Mouse (Mus musculus) neural tube, embryonic 11.5 days (tissue): ENCODE data around the gene Zrsr2. TPM values are rescaled to one million over a fixed set of nuclear protein-coding genes. Genes with fewer than 3 reads are reported as not detected.

ENCODE experiments used
- ATAC-seq: fragments of 200-750 bp; cut with Nextera tagmentation; 2 replicates; pipeline ENCODE4 v1.8.0; 2017; ENCODE audit warnings: moderate number of reproducible peaks, mild to moderate bottlenecking, moderate TSS enrichment, moderate library complexity; ENCODE audit not compliant: insufficient read depth, low FRiP score, low TSS enrichment
- DNase-seq: peaks from one replicate; pipeline ENCODE4 v3.0.0-alpha.2; 2015; ENCODE audit warnings: low spot score
- H3K27ac ChIP-seq: fragments of 300-500 bp; sonication (generic); 2 replicates; pipeline ENCODE4 v1.5.1; 2014; ENCODE audit warnings: low read depth, mild to moderate bottlenecking, low read length
- H3K27me3 ChIP-seq: fragments of 300-500 bp; sonication (generic); 2 replicates; pipeline ENCODE4 v1.6.1; 2014; ENCODE audit warnings: mild to moderate bottlenecking, low read length, mixed read lengths; ENCODE audit not compliant: control insufficient read depth, insufficient read depth
- H3K36me3 ChIP-seq: fragments of 300-500 bp; sonication (generic); 2 replicates; pipeline ENCODE4 v1.6.1; 2014; ENCODE audit warnings: mild to moderate bottlenecking, low read length, moderate library complexity, mixed read lengths; ENCODE audit not compliant: control insufficient read depth, insufficient read depth
- H3K4me1 ChIP-seq: fragments of 300-500 bp; sonication (generic); 2 replicates; pipeline ENCODE4 v1.6.1; 2014; ENCODE audit warnings: low read length, mixed read lengths; ENCODE audit not compliant: control insufficient read depth, insufficient read depth
- H3K4me2 ChIP-seq: fragments of 300-500 bp; sonication (generic); 2 replicates; pipeline ENCODE4 v1.6.1; 2014; ENCODE audit warnings: low read depth, mild to moderate bottlenecking, moderate library complexity
- H3K4me3 ChIP-seq: fragments of 300-500 bp; sonication (generic); 2 replicates; pipeline ENCODE4 v1.5.1; 2014; ENCODE audit warnings: low read depth, low read length
- H3K9ac ChIP-seq: fragments of 300-500 bp; sonication (generic); 2 replicates; pipeline ENCODE4 v1.6.1; 2014; ENCODE audit warnings: mild to moderate bottlenecking, low read length
- H3K9me3 ChIP-seq: fragments of 300-500 bp; sonication (generic); 2 replicates; pipeline ENCODE4 v1.6.1; 2016; ENCODE audit warnings: low read length; ENCODE audit not compliant: control insufficient read depth
- WGBS: fragments of 180-500 bp; shearing (Covaris S2); extraction: QIAGEN DNeasy Blood & Tissue Kit; methylation state at CpG from one replicate; pipeline ENCODE4 v1.1.7; 2014; 5-methylcytosine and 5-hydroxymethylcytosine counted together
- polyA plus RNA-seq: library from polyadenylated mRNA; unstranded; fragments of >200 nt; fragmentation: Nextera tagmentation; extraction: Ambion mirVana; gene quantifications from 2 replicates; pipeline ENCODE4 v1.2.1, GENCODE M21; 2014

Zrsr2 gene
- 45.6 and 49.2 TPM in 2 replicates for polyA plus RNA-seq

DNA sequence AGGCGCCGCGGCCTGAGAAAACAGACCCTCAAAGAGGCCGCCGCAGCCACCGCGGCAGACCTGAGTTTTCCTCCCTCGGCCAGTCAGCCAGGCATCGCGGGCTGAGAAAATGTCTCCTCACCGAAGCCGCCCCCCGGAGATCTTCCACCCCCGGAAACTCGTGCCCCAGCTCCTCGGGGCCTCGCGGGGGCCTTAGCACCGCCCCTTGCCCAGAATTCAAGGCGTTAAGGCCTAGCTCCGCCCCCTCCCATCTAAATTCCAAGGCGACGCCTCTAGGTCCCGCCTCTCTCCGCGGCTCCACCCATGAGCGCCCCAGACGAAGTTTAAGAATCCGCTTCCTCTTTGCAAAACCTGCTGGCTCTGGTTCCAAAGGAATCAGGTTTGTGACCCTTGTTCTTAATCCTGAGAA, at the start of gene Zrsr2:
Zrsr2 (minus strand) TSS at position 195 of the 409 bp plus-strand sequence.
- DNase-seq = peak; percentile 91
- Histone ChIP-seq H3K27me3 (no peaks in the 10 kb centered on the region), H3K4me1 (no peaks in the 10 kb centered on the region), H3K36me3 (no peaks in the 10 kb centered on the region), H3K4me2 (peak within 1 kb of the TSS; percentile 49), H3K9me3 (no peaks in the 10 kb centered on the region), H3K4me3 (peak within 1 kb of the TSS; percentile 53), H3K9ac (peak within 1 kb of the TSS; percentile 69), H3K27ac (peak within 1 kb of the TSS; percentile 79)
- WGBS = 6% methylated on average over 23 of the region's 29 CpGs
- ATAC-seq = peak; percentile 96

DNA sequence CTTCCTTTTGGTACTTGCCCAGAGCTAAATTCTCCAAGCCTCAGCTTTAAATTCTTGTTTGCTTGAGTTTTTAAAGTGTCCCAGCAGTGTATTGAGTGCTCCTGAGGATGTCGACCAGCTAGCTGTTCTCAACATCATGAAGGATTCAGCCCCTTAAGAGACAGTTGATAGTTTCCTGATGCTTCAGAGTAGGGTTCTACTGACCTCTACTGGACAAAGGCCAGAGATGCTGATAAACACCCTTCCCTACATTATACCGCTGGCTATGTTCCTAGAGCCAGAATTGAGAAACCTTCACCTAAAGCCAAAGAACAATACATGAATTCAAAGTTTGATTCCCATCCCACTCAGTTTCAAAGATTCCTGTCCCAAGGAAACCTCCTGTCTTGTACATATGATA, 46.3 kb upstream of the Zrsr2 start:
- Histone ChIP-seq H3K4me1 (no peaks in the 10 kb centered on the region), H3K9me3 (no peaks in the 10 kb centered on the region), H3K4me2 (no peak overlapping the region), H3K27ac (no peak overlapping the region), H3K9ac (no peak overlapping the region), H3K4me3 (no peak overlapping the region), H3K36me3 (no peaks in the 10 kb centered on the region), H3K27me3 (no peaks in the 10 kb centered on the region)
- WGBS = 38% methylated on average over 2 of the region's 2 CpGs
- DNase-seq = no peak
- no peak for ATAC-seq

DNA sequence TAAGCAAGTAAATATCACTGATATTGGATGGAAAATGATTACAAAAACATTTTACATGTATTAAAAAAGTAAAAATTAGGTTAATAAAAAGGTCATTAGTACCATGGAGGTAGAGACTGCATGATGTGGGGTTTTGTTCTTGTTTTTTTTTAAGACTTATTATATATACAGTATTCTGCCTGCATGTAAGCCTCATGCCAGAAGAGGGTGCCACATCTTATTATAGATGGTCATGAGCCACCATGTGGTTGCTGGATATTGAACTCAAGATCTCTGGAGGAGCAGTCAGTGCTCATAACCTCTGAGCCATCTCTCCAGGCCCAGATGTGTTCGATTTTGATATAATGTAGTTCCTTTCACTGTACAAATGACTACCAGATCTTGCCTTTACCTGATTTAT, 41.4 kb upstream of the Zrsr2 start:
- 89% methylated on average over 1 of the region's 1 CpGs for WGBS
- no peaks in the 10 kb centered on the region for H3K27me3 ChIP-seq
- no peak overlapping the region for H3K4me2 ChIP-seq
- ATAC-seq (no peak), DNase-seq (no peak)
- H3K9me3 ChIP-seq = no peaks in the 10 kb centered on the region
- no peak overlapping the region for H3K9ac ChIP-seq
- no peak overlapping the region for H3K4me3 ChIP-seq
- no peak overlapping the region for H3K27ac ChIP-seq
- H3K4me1 ChIP-seq = no peaks in the 10 kb centered on the region
- H3K36me3 ChIP-seq = no peaks in the 10 kb centered on the region

DNA sequence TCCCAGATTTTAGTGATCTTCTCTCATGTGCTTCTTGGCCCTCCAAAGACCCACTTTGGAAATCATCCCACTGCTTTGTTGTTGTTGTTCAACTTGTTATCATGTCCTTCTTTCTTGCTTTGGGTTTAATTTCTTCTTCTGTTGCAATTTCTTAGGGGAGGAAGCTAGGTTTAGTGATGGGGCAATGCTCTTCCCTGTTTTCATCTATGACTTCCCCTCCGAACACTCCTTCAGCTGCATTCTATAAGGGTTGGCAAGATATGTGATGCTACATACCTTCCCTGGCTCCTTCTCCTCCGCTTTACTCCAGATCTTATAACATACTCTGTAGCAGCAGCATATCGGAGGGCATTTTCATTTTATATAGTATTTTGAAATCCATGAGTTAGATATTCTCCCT, 38.3 kb upstream of the Zrsr2 start:
- Histone ChIP-seq H3K4me2 (no peak overlapping the region), H3K36me3 (no peaks in the 10 kb centered on the region), H3K4me1 (no peaks in the 10 kb centered on the region), H3K4me3 (no peak overlapping the region), H3K27me3 (no peaks in the 10 kb centered on the region), H3K27ac (no peak overlapping the region), H3K9ac (no peak overlapping the region), H3K9me3 (no peaks in the 10 kb centered on the region)
- no peak for ATAC-seq
- DNase-seq = no peak
- WGBS = 93% methylated on average over 3 of the region's 3 CpGs

DNA sequence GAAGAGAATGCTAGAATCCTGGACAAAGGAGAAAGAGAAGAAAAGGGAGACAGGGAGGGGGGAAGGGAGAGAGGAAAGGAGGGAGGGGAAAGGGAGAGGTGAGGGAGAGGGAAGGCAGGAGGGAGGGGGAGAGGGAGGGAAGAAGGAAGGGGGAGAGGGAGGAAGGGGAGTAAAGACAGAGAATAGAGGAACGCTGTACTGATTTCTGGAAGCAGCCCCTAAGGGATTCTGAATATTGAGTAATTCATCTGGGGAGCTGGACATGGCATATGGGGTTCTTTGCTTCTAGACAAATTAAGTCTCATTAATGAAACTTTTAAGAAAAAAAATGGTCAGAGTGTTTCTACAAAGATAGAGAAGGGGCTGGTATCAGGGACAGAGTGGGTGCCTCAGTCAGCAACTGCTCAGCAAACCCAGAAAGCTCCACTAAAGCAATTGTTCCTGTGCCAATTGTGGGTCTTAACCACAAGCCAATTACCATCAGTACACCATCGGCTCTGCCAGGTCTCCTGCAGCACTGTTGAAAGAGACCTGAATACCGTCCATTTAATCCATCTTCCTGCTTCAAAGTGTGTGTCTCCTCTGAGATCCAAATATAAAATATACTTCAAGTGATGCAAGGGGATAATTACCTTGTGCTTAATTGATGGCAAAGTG, 29.4 kb upstream of the Zrsr2 start:
- DNase-seq (no peak), ATAC-seq (no peak)
- Histone ChIP-seq H3K9me3 (no peaks in the 10 kb centered on the region), H3K27me3 (no peaks in the 10 kb centered on the region; the same call in 1 of the 2 replicates), H3K4me1 (no peaks in the 10 kb centered on the region), H3K36me3 (no peaks in the 10 kb centered on the region), H3K27ac (no peak overlapping the region), H3K4me3 (no peak overlapping the region), H3K4me2 (no peak overlapping the region), H3K9ac (no peak overlapping the region)
- WGBS = 69% methylated on average over 3 of the region's 3 CpGs

GRCm38 (mm10) chrX:163982129-163982528, 23.7 kb upstream of the Zrsr2 start:
- Histone ChIP-seq H3K4me1 (no peaks in the 10 kb centered on the region), H3K27ac (no peak overlapping the region), H3K4me3 (no peak overlapping the region), H3K4me2 (no peak overlapping the region), H3K27me3 (no peaks in the 10 kb centered on the region; the same call in 1 of the 2 replicates), H3K9ac (no peak overlapping the region), H3K36me3 (no peaks in the 10 kb centered on the region), H3K9me3 (no peaks in the 10 kb centered on the region)
- no peak for ATAC-seq
- 77% methylated on average over 6 of the region's 6 CpGs for WGBS
- no peak for DNase-seq

GRCm38 (mm10) chrX:163981500-163981899, 23.0 kb upstream of the Zrsr2 start:
- ATAC-seq (no peak), DNase-seq (no peak)
- Histone ChIP-seq H3K4me2 (no peak overlapping the region), H3K4me3 (no peak overlapping the region), H3K9me3 (no peaks in the 10 kb centered on the region), H3K36me3 (no peaks in the 10 kb centered on the region), H3K27ac (no peak overlapping the region), H3K9ac (no peak overlapping the region), H3K4me1 (no peaks in the 10 kb centered on the region), H3K27me3 (no peaks in the 10 kb centered on the region; the same call in 1 of the 2 replicates)
- 55% methylated on average over 4 of the region's 4 CpGs for WGBS

DNA sequence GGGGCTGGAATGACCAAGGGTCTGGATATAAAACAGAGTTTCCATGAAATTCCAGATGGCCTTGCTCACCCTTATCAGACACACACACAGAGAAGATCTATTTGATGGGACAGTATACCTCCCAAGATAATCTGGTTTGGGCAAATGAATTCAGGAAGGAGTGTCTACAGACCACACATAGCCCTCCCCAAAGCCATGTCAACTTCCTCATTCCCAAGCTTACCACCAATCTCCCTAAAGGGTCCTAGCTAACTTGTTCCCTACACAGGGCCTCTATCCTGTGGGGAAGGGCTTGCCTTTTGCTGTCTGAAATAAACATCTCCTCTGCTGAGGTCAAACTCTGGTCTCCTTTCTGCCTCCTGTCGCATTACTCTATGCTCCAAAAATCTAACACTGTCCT, 22.6 kb upstream of the Zrsr2 start:
- ATAC-seq = no peak
- 97% methylated on average over 1 of the region's 1 CpGs for WGBS
- no peaks in the 10 kb centered on the region for H3K4me1 ChIP-seq
- no peaks in the 10 kb centered on the region for H3K9me3 ChIP-seq
- no peaks in the 10 kb centered on the region for H3K36me3 ChIP-seq
- no peak overlapping the region for H3K4me2 ChIP-seq
- H3K4me3 ChIP-seq = no peak overlapping the region
- no peak overlapping the region for H3K9ac ChIP-seq
- H3K27me3 ChIP-seq = no peaks in the 10 kb centered on the region; the same call in 1 of the 2 replicates
- no peak for DNase-seq
- H3K27ac ChIP-seq = no peak overlapping the region

DNA sequence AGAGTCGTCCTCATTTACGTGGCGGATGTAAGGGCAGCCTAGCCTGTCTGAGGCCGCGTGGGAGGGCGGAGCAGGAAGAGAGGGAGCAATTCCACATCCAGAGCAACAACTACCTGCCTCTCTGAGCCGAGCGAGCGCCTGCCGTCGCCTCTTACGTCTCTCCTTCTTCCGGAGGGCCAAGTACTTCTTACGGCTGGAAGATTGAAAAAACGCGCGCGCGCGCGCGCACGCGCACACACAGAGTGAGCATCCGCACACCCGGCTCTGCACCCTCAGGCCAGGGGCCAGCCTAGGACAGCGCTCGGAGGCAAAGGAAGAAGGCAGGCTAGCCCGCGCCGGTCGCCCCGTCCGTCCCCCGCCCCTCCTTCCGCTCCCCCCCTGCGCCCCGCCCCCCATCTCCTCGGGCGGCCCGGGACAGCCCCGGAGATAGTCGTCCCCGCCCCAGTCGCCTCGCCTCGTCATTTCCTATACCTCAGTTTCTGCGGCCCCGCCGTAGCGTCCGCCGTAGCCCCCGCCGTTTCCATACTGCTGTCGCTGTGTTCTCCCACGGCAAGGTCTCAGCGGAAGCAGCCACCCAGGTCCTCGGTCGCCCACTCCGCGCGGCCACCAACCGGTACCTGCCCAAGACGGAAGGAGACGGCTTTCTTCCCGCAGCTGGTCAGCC, 526 bp downstream of the Zrsr2 start:
- no peaks in the 10 kb centered on the region for H3K27me3 ChIP-seq
- peak; percentile 95 for ATAC-seq
- H3K4me2 ChIP-seq = peak overlapping the region; percentile 49

More for the DNA sequence above, 526 bp downstream of the Zrsr2 start:
- peak overlapping the region; percentile 69 for H3K9ac ChIP-seq
- H3K27ac ChIP-seq = peak overlapping the region; percentile 79
- no peaks in the 10 kb centered on the region for H3K4me1 ChIP-seq
- no peaks in the 10 kb centered on the region for H3K9me3 ChIP-seq
- peak overlapping the region; percentile 53 for H3K4me3 ChIP-seq
- peak; percentile 77 for DNase-seq
- H3K36me3 ChIP-seq = no peaks in the 10 kb centered on the region
- 14% methylated on average over 34 of the region's 67 CpGs for WGBS
